Mouse (Mus musculus): Measurements from ENCODE around the gene Gli1.

The Gli1 gene

GRCm38 (mm10) chr10:127290930-127291880 is 50.6 kb downstream of the Gli1 start:
- DNase-seq = no peak

DNA sequence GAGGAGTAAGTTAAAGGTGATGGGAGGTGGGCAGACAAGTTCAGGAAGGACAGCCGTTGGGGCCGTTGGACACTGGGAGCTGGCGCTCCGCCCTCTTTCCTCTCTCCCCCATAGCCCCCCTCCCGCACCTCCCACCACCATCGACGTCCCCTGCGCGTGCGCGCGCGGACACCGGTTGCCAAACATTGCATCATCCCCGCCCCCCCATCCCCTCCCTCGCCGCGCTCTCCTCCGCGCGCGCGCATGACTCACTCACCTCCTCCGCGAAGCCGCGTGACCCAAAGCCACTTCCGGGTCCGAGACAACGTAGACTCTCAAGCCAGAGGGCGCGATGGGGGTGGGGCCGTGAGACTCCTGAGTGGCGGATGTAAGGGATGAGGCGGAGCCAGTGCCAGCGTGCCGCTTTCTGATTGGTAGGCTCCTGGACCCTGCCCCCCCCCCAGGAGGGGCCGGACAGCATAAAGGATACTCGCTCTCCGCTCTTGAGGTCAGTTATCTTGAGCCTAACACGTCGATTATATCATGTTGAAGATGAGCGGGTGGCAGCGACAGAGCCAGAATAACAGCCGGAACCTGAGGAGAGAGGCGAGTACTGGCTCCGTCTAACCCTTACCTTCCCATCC is 51.4 kb downstream of the Gli1 start:
- DNase-seq = peak; percentile 100

GRCm38 (mm10) chr10:127289573-127290191 is 52.1 kb downstream of the Gli1 start:
- DNase-seq = peak; percentile 77

DNA sequence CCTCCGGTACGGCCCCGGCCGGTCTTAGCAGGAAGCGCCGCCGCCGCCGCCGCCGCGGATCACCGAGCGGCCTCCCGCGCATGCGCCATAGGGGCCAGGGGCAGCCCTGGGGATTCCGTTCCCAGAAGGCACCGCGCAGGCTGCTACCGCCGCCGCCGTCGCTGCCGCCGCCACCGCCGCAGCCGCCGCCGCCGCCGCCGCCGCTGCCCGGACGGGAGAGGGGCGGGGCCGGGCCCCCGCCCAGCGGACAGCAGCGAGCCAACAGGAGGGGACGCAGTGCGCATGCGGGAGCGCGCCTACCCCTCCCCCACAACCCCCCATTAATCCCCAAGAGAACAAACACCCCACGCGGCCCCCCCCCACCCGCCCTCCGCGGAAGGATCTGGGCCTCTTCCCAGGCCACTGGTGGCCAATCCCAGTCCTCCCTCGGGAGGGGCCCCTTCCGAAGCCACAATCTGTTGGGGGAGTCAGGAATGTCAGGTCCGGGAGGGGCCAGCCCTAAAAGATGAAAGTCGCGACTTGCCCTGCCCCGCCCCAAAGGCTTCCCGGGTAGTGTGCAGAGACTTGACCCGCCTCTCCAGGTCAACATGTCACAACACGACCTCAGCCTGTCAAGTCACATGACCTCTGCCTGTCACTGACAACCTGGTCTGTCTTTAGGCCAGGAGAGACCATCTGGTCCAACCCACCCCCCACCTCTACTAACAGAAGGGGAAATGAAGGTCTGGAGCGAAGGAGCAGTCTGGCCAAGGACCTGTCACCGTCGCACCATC is 52.8 kb downstream of the Gli1 start, which contains the start of gene Mbd6:
TSS of gene Mbd6 (minus strand) at position 219 of the 773 bp plus-strand sequence.
- DNase-seq = peak; percentile 94

DNA sequence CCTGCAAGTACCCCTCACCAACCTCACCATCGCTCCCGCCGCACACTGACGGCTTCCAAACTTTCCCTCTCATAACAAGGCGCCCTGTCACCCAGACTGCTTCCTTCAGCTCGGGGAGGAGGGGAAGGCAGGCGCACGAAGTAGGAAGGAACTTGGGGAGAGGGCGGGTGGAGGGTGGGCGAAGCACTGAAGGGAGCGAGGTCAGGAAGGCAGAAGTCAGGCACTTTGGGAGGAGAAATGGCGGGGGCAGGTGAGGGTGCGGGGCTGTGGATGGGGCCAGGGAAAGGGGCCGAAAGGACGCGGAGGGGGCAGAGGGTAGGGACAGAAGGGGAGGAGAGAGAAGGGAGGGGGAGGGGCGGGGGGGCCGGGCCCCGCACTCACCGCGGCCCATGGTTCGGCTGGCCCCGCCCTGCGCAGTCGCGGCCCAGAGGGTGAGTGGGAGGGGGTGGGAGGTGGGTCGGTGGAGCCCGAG is 53.4 kb downstream of the Gli1 start:
- DNase-seq = no peak

DNA sequence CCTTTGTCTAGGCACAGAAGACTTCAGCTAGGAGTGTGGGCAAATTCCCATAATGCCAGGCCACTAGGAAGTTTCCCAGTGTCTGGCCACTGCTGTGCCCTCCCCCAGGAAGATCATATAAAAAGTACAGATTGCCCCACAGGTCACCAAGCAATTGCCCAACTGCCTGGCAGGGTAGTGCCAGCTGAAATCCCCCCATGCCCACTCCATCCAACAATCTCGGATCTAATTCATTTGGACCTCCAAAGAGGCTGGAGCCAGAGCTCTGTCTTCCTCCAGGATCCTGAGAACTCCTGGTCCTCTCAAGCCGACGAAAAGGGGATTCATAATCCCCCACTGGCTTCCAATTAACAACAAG is 53.9 kb downstream of the Gli1 start:
- DNase-seq = peak; percentile 15

DNA sequence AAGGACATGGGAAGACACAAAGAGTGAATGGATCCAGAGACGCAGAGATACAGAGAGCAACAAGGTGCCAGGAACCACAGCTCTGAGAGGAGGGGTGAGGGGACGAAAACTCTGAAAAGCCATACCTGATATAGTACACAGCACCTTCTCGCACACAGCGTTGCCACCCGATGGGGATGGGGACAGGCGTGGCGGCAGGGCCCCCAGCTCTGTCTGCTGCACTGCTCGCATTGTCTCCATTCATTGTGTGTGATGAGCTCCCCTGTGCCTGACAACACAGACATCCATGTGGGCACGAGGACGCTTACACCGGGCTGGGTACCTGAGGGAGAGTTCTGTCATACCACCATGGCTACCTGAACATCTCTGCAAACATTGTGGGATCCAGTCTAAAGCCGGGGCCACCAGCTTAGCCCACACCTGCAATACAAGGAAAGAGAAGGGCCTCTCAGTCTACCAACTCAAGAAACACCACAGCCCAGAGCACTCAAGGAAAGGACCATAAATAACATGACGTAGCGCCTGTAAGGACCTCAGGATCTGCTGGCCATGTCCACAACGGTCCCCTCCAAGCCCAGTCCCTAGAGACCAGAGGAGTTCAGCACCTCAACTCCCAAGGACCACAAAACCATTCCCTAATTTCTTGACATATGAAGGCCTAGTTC is 54.4 kb downstream of the Gli1 start:
- no peak for DNase-seq

GRCm38 (mm10) chr10:127286730-127287129 is 55.0 kb downstream of the Gli1 start:
- peak; percentile 40 for DNase-seq

GRCm38 (mm10) chr10:127286194-127286593 is 55.6 kb downstream of the Gli1 start:
- DNase-seq = no peak

GRCm38 (mm10) chr10:127285644-127286043 is 56.1 kb downstream of the Gli1 start:
- DNase-seq = no peak

DNA sequence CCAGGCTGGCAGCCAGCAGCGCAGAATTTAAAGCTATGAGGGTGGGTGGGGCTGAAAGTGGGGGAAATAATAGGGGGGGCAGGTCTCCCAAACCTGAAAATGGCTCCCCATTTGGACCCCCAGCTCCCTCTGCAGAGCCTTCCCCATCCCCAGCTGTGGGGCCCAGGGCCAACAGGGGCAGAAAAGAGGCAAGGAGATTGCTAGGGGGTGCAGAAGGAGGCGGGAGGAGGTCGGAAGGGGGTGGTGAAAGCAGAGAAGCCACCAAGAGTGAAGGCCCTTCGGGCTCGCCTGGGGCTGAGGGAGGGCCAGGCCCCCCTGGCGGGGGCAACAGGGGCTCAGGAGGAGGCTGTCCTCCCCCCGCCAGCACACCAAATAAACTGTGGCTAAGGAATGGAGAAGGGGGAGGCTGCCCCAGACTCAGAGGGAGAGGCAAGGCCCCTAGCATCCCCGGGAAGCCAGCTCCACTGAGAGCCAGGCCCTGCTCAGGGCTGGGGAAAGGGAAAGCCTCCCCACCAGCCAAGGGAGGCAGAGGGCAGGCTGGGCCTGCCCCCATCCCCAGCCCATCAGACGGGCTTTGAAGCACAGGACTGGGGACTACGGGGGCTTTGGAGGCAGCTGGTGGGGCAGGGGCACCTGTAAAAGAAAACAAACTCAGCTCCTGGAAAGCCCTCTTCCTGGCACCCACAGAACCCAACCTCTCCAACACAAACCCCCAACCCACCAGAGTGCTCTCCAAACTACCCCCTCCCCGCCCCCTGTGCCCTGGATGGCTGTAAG is 56.9 kb downstream of the Gli1 start:
- no peak for DNase-seq

- DNase-seq = no peak
These were observed 57.6 kb downstream of the Gli1 start for GRCm38 (mm10) chr10:127284105-127284622.

DNA sequence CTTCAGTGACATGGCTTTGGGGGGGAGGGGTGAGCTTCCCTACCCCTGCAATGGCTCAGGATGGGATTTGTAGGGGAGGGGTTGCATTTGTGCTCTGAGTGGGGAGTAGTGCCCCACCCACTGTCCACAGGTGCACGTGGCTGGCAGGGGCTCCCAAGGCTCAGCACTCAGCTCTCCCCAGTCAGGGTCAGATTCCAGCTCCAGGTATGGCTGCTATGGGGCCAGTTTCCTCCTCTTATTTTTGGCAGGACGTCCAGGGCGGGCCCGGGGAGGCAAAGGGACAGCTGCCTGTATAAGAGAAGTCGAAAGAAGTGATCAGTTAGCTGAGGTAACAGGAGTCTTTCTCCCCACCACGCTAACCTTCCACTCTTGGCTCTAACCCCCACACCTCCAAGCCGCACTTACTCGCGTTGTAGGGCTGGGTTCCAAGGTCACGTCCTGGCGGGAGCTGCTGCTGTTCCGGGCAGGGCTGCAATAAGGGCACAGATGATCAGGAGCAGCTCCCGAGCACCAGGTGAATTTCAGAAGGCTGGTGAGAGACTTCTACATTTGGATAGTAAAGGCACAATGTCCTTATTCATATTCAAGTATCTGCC is 59.1 kb downstream of the Gli1 start:
- DNase-seq = no peak

GRCm38 (mm10) chr10:127281316-127281715 is 60.5 kb downstream of the Gli1 start:
- no peak for DNase-seq
